11 mouse cellular contexts compared by ENCODE assay signal in genomic region chr1:164061278-164061677, GRCm38 (mm10). TPM values are rescaled to one million over a fixed set of nuclear protein-coding genes. Genes with fewer than 3 reads are reported as not detected.
DNase-seq lines count a peak whose midpoint lies in the region; ATAC-seq and TF ChIP-seq lines count a peak whose summit lies in the region.
"Had no signal": no experiment of that assay in that cellular context is flagged by ENCODE, and none has a peak within 500 bp of the region (broad histone marks: within the 10 kb centered on the region; RNA-seq: fewer than 3 reads in every experiment).

No protein-coding gene starts in this region.

- DNase-seq in kidney, postnatal 0 days (ENCODE audit: low spot score), result peak; percentile 68
- DNase-seq in CD4-positive, CD25-positive, alpha-beta regulatory T cell, adult 2 months (ENCODE audit: low read depth, low spot score), result peak; percentile 77
- DNase-seq in T-cell, adult 2 months (ENCODE audit: low spot score), result peak; percentile 45
- DNase-seq in liver, postnatal 0 days, result no peak
- DNase-seq in cerebellum, adult 9-10 months, result no peak
- no peak for DNase-seq in right cerebral cortex, postnatal 10 days (ENCODE audit: low spot score in 2 of 2)
- no peak for DNase-seq in left cerebral cortex, adult 18-20 months (ENCODE audit: low spot score in 2 of 2)
- DNase-seq: cerebellum, adult 9-11 months had no signal

- no peak overlapping the region for H3K27ac ChIP-seq in kidney, postnatal 0 days
- no peak overlapping the region for H3K27ac ChIP-seq in kidney, embryonic 14.5 days (ENCODE audit: low read depth, low read length)
- peak overlapping the region; percentile 41; the same call in 1 of the 2 replicates for H3K27ac ChIP-seq in liver, postnatal 0 days (ENCODE audit: low read depth)

- peak; percentile 72 for TF ChIP-seq CTCF in kidney, postnatal 0 days (IDR thresholded peaks at IDR 0.05; ENCODE audit: low read depth)
- TF ChIP-seq CTCF in liver, postnatal 0 days (IDR thresholded peaks at IDR 0.05; ENCODE audit: low read depth), result peak; percentile 71

- H3K4me3 ChIP-seq in kidney, postnatal 0 days (replicated peaks; ENCODE audit: low read depth, low read length), result no peak overlapping the region
- no peak overlapping the region for H3K4me3 ChIP-seq in kidney, embryonic 14.5 days (ENCODE audit: low read length)
- H3K4me3 ChIP-seq in liver, postnatal 0 days (ENCODE audit: low read depth, low read length), result no peak overlapping the region

- no peak overlapping the region for H3K4me2 ChIP-seq in kidney, postnatal 0 days (ENCODE audit: low read length)
- H3K4me2 ChIP-seq in kidney, embryonic 14.5 days (replicated peaks; ENCODE audit: low read depth, low read length), result no peak overlapping the region
- H3K4me2 ChIP-seq in liver, postnatal 0 days (ENCODE audit: low read depth, low read length), result peak overlapping the region; percentile 11

- H3K9me3 ChIP-seq in kidney, postnatal 0 days (replicated peaks; ENCODE audit: low read length), result no peaks in the 10 kb centered on the region
- no peaks in the 10 kb centered on the region for H3K9me3 ChIP-seq in kidney, embryonic 14.5 days (ENCODE audit: control insufficient read depth, low read length)
- H3K9me3 ChIP-seq in liver, postnatal 0 days (ENCODE audit: low read length), result no peaks in the 10 kb centered on the region

- H3K36me3 ChIP-seq in kidney, postnatal 0 days (ENCODE audit: insufficient read depth, low read length), result no peaks in the 10 kb centered on the region
- H3K36me3 ChIP-seq in kidney, embryonic 14.5 days (ENCODE audit: control insufficient read depth, insufficient read depth, low read length), result no peaks in the 10 kb centered on the region
- no peaks in the 10 kb centered on the region for H3K36me3 ChIP-seq in liver, postnatal 0 days (replicated peaks; ENCODE audit: insufficient read depth, low read length)

- ATAC-seq in kidney, postnatal 0 days (replicated peaks; ENCODE audit: low FRiP score, low read depth), result no peak
- no peak for ATAC-seq in kidney, embryonic 14.5 days (ENCODE audit: low FRiP score, low TSS enrichment)
- no peak for ATAC-seq in liver, postnatal 0 days

- no peak for TF ChIP-seq EP300 in liver, postnatal 0 days (IDR thresholded peaks at IDR 0.05; ENCODE audit: low read depth)

- H3K27me3 ChIP-seq in kidney, postnatal 0 days (ENCODE audit: insufficient read depth, low read length), result no peaks in the 10 kb centered on the region
- H3K27me3 ChIP-seq in kidney, embryonic 14.5 days (ENCODE audit: control insufficient read depth, insufficient read depth, low read length), result no peaks in the 10 kb centered on the region
- no peaks in the 10 kb centered on the region for H3K27me3 ChIP-seq in liver, postnatal 0 days (ENCODE audit: insufficient read depth, low read length)

- no peaks in the 10 kb centered on the region for H3K4me1 ChIP-seq in kidney, postnatal 0 days (replicated peaks; ENCODE audit: insufficient read depth, low read length)
- H3K4me1 ChIP-seq in kidney, embryonic 14.5 days (ENCODE audit: control insufficient read depth, insufficient read depth, low read length), result no peaks in the 10 kb centered on the region
- H3K4me1 ChIP-seq in liver, postnatal 0 days (ENCODE audit: insufficient read depth), result no peaks in the 10 kb centered on the region

- 30% methylated on average over 4 of the region's 4 CpGs for WGBS in kidney, postnatal 0 days
- WGBS in kidney, embryonic 14.5 days, result 38% methylated on average over 4 of the region's 4 CpGs
- 8% methylated on average over 4 of the region's 4 CpGs for WGBS in liver, postnatal 0 days (ENCODE audit: insufficient replicate concordance)

- H3K9ac ChIP-seq in kidney, postnatal 0 days (ENCODE audit: low read depth, low read length), result no peak overlapping the region
- H3K9ac ChIP-seq in kidney, embryonic 14.5 days (ENCODE audit: low read depth, low read length), result no peak overlapping the region
- no peak overlapping the region for H3K9ac ChIP-seq in liver, postnatal 0 days (replicated peaks)

RNA-seq across cellular contexts. Expression of gene Sell, which starts 0.5 kb away (rescaled TPM):
- 0.45 and 0.85 TPM in 2 replicates for polyA plus RNA-seq in kidney, postnatal 0 days (2015; fragmentation: Nextera tagmentation; extraction: Ambion mirVana)
- 0.03 and 0.45 TPM in 2 replicates for polyA plus RNA-seq in kidney, embryonic 14.5 days (2014; fragmentation: Nextera tagmentation; extraction: Ambion mirVana)
- 10.2 and 10.8 TPM in 2 replicates for polyA plus RNA-seq in liver, postnatal 0 days (2015; fragmentation: Nextera tagmentation; extraction: Ambion mirVana)
- not detected for total RNA-seq in left cerebral cortex, adult 18-20 months (2021)

RNA-seq across cellular contexts. Expression of gene Sele, which starts 13.2 kb away (rescaled TPM):
- 0.04 and 0.08 TPM in 2 replicates for polyA plus RNA-seq in kidney, postnatal 0 days (2015; fragmentation: Nextera tagmentation; extraction: Ambion mirVana)
- not detected in 2 replicates for polyA plus RNA-seq in kidney, embryonic 14.5 days (2014; fragmentation: Nextera tagmentation; extraction: Ambion mirVana)
- polyA plus RNA-seq in liver, postnatal 0 days (2015; fragmentation: Nextera tagmentation; extraction: Ambion mirVana), result 0.06 and 0.11 TPM in 2 replicates
- total RNA-seq in left cerebral cortex, adult 18-20 months (2021), result under 1 TPM in 1 of 2 experiments, not detected in 1; 0.12 TPM
- polyA plus RNA-seq: intestine, embryonic 14.5 days; lung, embryonic 16.5 days had no signal

RNA-seq across cellular contexts. Expression of gene Selp, which starts 53.8 kb away (rescaled TPM):
- polyA plus RNA-seq in kidney, postnatal 0 days (2015; fragmentation: Nextera tagmentation; extraction: Ambion mirVana), result 0.17 and 2.0 TPM in 2 replicates
- 0.32 TPM in 1 of 2 replicates, not detected in the other for polyA plus RNA-seq in kidney, embryonic 14.5 days (2014; fragmentation: Nextera tagmentation; extraction: Ambion mirVana)
- 1.7 and 2.1 TPM in 2 replicates for polyA plus RNA-seq in liver, postnatal 0 days (2015; fragmentation: Nextera tagmentation; extraction: Ambion mirVana)
- not detected for total RNA-seq in left cerebral cortex, adult 18-20 months (2021)

Comparison
In these comparisons a context has a peak if more than half of its experiments do, and no peak if none do; other contexts are left out.
1. DNase-seq: peak in kidney, postnatal 0 days (single experiment), CD4-positive, CD25-positive, alpha-beta regulatory T cell, adult 2 months (single experiment) and T-cell, adult 2 months (single experiment); none in liver, postnatal 0 days (single experiment), cerebellum, adult 9-10 months (single experiment), right cerebral cortex, postnatal 10 days (0 of 2) and left cerebral cortex, adult 18-20 months (0 of 2).